Mouse (Mus musculus): ENCODE measurements around the gene Ccdc85b.

The Ccdc85b gene

GRCm38 (mm10) chr19:5459019-5459418, 1.3 kb upstream of the Ccdc85b start:
- ATAC-seq (ENCODE audit: insufficient number of reproducible peaks, low FRiP score, low TSS enrichment), result no peak

DNA sequence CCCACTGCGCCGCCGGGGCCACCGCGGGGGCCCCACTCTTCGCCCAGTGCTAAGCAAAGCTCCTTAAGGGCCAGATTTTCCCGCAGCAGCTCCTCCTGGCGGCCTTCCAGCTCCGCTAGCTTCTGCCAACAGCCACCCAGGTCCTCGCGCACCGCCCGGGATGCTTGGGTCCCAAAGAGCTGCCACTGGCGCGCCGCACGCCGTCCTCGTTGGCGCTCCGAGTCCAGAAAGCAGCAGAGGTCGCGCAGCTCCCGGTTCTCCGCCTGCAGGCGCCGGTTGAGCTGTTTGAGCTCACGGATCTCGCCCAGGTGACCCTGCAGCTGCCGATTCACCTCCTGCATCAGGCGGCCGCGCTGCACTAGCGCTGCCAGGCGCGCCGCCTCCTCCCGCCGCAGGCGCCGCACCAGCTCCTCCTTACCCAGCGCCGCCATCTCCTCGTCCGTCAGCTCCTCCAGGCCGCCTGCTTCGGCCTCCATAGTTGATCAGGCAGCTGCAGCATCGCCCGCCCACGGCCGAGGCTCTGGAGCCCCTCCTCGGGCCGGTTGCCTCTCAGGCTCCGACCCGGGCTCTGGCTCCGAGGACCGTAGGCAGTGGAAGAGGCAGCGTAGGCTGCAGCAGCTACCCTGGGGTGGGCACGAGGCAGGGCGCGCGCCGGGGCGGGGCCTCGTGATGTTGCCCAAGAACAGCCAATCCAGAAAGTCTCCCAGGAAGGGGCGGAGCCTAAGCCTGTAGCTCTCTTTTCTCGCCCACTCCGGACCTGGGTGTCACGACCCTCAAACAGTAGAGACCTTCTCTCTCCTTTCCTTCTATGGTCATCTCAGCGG, 560 bp downstream of the Ccdc85b start:
- ATAC-seq (ENCODE audit: insufficient number of reproducible peaks, low FRiP score, low TSS enrichment), result peak; percentile 84

GRCm38 (mm10) chr19:5456241-5456921, 1.3 kb downstream of the Ccdc85b start:
- no peak for ATAC-seq (ENCODE audit: insufficient number of reproducible peaks, low FRiP score, low TSS enrichment)

- ATAC-seq (ENCODE audit: insufficient number of reproducible peaks, low FRiP score, low TSS enrichment), result no peak
Observed at GRCm38 (mm10) chr19:5455568-5455967, 2.1 kb downstream of the Ccdc85b start.

DNA sequence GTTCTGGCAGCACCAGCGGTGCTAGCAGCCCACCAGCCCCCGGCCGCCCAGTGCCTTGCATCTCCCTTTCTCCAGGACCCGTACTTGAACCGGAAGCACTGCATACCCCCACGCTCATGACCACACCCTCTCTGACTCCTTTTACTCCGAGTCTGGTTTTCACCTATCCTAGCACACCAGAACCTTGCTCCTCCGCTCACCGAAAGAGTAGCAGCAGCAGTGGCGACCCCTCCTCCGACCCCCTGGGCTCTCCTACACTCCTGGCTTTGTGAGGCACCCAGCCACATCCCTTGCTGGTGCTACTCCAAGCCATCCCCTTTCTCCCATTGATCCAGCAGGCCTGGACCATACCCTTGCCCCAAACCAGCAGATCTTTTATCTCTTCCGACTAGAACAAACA, 2.7 kb downstream of the Ccdc85b start:
- no peak for ATAC-seq (ENCODE audit: insufficient number of reproducible peaks, low FRiP score, low TSS enrichment)

DNA sequence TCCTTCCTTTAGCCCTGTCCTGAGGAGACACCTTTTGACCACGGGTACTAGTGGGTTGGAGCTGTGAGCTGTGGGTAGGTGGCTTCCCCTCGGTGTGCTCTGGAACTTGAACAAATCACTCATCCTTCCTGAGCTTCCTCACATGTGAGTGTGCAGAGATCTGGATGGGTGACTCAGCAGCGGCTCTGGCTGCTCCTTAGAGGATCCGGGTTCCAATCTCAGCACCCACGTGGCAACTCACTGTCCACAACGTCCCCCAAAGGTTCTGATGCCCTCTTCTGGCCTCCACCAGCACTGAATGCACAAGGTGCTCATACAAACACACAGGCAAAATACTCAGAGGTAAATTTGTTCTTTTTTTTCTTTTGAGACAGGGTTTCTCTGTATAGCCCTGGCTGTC, 5.9 kb downstream of the Ccdc85b start:
- no peak for ATAC-seq (ENCODE audit: insufficient number of reproducible peaks, low FRiP score, low TSS enrichment)

DNA sequence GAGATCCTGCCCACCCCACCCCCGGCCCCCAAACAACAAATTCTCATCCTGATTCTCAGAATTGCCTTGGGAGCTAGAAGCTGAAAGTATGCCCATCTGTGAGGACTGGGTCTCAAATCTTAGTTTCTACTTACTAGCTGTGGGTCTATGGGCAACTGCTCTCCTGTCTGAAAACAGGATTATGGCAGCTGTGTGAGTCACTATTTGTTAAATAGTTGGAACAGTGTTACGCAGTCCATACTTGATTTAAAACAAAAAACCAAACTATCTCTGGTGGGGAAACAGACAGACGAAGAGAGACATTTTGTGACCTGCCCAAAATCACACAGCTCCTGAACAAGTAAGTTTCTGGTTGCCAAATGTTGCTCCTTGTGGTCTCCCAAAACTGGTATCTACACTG, 8.0 kb downstream of the Ccdc85b start:
- ATAC-seq (ENCODE audit: insufficient number of reproducible peaks, low FRiP score, low TSS enrichment), result no peak

- no peak for ATAC-seq (ENCODE audit: insufficient number of reproducible peaks, low FRiP score, low TSS enrichment)
Observed at GRCm38 (mm10) chr19:5448354-5449150, 9.1 kb downstream of the Ccdc85b start.

DNA sequence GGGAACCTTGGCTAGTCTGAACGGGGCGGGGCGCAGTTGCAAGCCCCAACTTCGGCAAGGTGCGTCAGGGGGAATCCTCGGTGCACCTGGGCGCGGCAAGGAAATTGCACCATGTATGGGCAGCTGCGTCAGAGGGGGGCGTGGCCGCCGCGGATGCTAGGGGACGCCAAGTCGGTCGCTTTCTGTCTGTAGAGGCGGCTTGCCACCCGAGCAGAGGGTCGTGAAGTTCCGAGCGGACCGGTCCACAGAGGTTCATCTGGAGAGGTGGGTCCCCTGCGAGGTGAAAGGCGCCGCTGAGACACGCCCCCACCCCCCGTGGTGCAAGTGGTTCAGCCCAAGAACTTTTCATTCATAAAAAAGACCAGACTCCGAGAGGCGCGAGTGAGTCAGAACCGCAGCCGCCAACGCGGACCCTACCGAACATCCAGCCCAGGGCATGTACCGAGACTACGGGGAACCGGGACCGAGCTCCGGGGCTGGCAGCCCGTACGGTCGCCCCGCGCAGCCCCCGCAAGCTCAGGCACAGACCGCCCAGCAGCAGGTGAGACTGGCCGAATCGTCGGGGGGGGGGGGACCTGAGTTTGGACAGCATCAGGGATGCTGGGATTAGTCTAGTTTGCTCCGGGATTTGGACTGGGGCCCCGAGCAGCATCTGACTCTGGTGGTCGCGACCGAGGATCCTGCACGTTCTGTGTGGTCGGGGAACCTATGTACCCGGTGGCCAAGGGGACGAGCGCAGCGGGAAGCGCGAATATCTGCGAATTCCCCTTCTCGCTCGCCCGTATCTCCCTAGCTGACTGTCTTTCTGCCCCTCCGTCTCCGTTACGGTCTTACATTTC, 10.0 kb downstream of the Ccdc85b start, which contains the start of gene Fosl1:
Fosl1 (plus strand) TSS at position 33 of the 839 bp plus-strand sequence.
- ATAC-seq (ENCODE audit: insufficient number of reproducible peaks, low FRiP score, low TSS enrichment), result 0 out of 2 replicates have a peak, but pooled peaks have one; percentile 3

DNA sequence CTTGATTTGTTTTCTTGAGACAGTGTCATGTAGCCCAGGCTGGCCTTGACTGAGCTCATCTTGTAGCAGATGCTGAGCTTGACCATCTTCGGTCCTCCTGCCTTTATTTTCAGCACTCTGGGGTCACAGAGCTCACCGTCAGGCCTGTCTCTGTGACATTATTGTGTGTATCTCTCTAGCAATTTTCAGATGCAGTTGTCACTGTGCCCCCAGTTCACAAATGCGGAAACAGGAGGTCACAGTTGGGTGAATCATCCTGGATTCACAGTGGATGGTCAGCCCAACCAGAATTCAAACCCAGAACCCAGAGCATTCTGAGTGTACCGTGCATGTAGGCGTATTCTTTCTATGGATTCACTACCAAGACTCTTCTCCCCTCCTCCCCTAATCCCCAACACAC, 11.9 kb downstream of the Ccdc85b start:
- ATAC-seq (ENCODE audit: insufficient number of reproducible peaks, low FRiP score, low TSS enrichment), result no peak

- ATAC-seq (ENCODE audit: insufficient number of reproducible peaks, low FRiP score, low TSS enrichment), result no peak
Observed at GRCm38 (mm10) chr19:5444954-5445353, 12.7 kb downstream of the Ccdc85b start.

- no peak for ATAC-seq (ENCODE audit: insufficient number of reproducible peaks, low FRiP score, low TSS enrichment)
Observed at GRCm38 (mm10) chr19:5444371-5444908, 13.3 kb downstream of the Ccdc85b start.

GRCm38 (mm10) chr19:5433951-5434350, 23.7 kb downstream of the Ccdc85b start:
- ATAC-seq (ENCODE audit: insufficient number of reproducible peaks, low FRiP score, low TSS enrichment), result no peak

DNA sequence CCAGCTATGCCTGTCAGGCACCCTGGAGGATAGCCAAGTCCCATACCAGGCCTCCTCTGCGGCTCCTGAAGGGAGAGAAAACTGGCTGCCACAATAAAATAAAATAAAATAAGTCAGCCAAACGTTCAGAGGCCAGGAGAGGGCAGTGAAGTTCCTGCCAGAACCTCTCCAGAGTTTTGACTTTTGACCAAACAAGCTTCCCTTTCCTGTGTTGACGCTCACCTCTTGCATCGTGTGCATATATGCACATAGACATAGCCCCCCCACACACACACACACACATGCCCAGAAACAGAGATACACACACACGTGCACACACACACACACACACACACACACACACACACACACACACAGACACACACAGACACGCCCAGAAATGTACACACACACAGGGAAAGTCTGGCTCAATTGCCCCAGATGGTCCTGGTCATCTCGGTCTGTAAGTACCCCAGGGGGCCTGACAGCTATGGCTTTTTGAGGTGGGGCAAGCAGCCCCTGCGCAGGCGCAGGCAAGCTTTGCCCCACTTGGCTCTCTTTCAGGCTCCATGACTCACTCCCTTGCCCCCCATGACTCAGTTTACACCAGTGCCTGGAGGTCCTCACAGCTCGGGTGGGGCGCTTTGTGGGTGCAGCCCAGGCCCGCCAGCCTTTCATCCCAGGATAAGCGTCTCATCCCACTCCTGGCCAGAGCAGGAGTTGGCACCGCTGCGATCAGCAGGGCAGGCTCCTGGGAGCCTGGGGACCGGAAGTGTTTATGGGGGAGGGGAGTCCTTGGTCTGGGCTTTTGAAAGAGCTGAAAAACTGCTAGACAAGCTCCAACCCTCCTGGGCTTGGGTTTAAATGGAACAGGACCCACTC, 24.5 kb downstream of the Ccdc85b start:
- ATAC-seq (ENCODE audit: insufficient number of reproducible peaks, low FRiP score, low TSS enrichment), result no peak

GRCm38 (mm10) chr19:5431911-5432464, 25.7 kb downstream of the Ccdc85b start:
- ATAC-seq (ENCODE audit: insufficient number of reproducible peaks, low FRiP score, low TSS enrichment), result no peak

DNA sequence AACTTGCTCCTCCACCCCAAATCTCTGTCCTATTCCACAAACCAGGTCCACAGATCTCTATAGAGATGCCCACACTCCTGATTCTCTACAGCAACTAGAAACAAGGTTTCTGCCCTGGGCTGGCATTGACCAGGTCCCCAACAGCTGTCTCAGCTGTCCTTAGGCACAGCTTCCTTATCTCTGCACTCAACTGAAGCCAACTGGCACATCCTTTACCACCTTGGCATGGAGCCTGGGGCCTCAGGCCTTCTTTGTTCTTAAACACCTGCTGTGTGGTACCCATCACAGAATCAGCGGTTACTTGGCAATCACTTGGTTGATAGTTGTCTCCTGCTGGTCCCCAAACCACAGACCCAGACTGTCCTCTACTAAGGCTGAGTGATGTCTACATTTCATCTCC, 27.3 kb downstream of the Ccdc85b start:
- no peak for ATAC-seq (ENCODE audit: insufficient number of reproducible peaks, low FRiP score, low TSS enrichment)

DNA sequence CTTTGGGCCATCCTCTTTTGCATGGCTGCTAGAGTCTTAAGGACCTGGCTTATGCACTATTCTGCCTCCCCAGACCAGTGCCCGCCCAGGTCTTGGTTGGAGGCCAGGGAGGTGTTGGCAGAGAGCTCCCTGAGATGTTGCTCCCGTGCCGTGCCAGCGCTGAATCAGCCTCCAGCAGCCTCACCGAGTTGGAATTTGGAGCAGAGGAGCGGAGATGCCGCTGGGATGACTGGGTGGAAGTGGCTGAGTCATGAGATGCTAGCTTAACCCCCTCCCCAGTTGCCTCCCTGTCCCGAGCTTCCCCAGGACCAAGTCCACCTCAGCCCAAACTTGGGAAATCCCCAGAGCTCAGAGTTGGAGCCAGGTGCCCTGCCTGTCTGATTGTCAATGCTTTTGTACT, 27.9 kb downstream of the Ccdc85b start:
- ATAC-seq (ENCODE audit: insufficient number of reproducible peaks, low FRiP score, low TSS enrichment), result no peak

DNA sequence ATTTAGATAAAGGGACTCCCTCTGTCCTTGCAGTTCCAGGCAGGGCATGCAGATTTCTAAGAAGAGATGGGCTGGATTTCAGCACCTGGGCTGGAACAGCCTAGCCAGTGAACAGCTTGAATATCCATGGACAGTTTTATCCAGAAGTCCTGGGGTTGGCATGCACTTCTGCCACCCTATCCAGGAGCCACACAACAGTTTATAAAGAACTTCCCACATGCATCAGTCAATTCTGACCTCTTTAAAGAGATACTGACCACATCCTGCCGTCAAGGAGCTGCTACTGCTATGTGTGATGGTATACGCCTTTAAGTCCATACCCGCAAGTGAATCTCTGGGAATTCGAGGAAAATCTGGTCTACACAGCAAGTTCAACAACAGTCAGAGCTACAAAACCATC, 28.5 kb downstream of the Ccdc85b start:
- no peak for ATAC-seq (ENCODE audit: insufficient number of reproducible peaks, low FRiP score, low TSS enrichment)

GRCm38 (mm10) chr19:5428083-5428482, 29.6 kb downstream of the Ccdc85b start:
- ATAC-seq (ENCODE audit: insufficient number of reproducible peaks, low FRiP score, low TSS enrichment), result no peak

Measured in cerebellum, adult (tissue).